Mouse (Mus musculus): ENCODE data around the gene Arid5a. TPM values are rescaled to one million over a fixed set of nuclear protein-coding genes. Genes with fewer than 3 reads are reported as not detected.

The Arid5a gene
- polyA plus RNA-seq, 1 experiment from 2014 or later: 14.9 TPM

- H3K9ac ChIP-seq (replicated peaks; ENCODE audit: low read depth): no peak within 1 kb of the TSS
- no peaks in the 10 kb centered on the region for H3K27me3 ChIP-seq (replicated peaks; ENCODE audit: insufficient read depth, low read length)
- WGBS: 62% methylated on average over 10 of the region's 10 CpGs
- no peak within 1 kb of the TSS for H3K27ac ChIP-seq (ENCODE audit: low read length)
- H3K36me3 ChIP-seq (ENCODE audit: insufficient read depth, low read length): no peaks in the 10 kb centered on the region
- H3K4me3 ChIP-seq (ENCODE audit: low read depth, low read length): no peak within 1 kb of the TSS
- no peak within 1 kb of the TSS for H3K4me2 ChIP-seq (replicated peaks; ENCODE audit: low read depth, low read length)
- no peak for ATAC-seq
- H3K4me1 ChIP-seq (ENCODE audit: insufficient read depth, low read depth, low read length): peaks cover 7% of the 10 kb centered on the region; the same call in 1 of the 2 replicates
- H3K9me3 ChIP-seq (ENCODE audit: low read length): no peaks in the 10 kb centered on the region
- no peak for DNase-seq (ENCODE audit: low spot score)
- no peak for TF ChIP-seq CTCF (IDR thresholded peaks at IDR 0.05)
- no peak for TF ChIP-seq EP300 (IDR thresholded peaks at IDR 0.05)
Measured at GRCm38 (mm10) chr1:36371934-36372845, 64.7 kb downstream of the Arid5a start, which contains the start of gene Fer1l5. Fer1l5 (plus strand) TSS chr1:36372291.

Small RNA genes within 50 kb of the gene (microRNA-seq; reads per million reads assigned to microRNA genes)
- not detected for gene Mir6898

Other genes starting within 250 kb of the Arid5a start
- gene Hs6st1, start 239.3 kb upstream of the Arid5a start, polyA plus RNA-seq (2015; fragmentation: Nextera tagmentation; extraction: Ambion mirVana): 4.9 and 6.3 TPM in 2 replicates
- 29.1 and 33.6 TPM in 2 replicates for gene Uggt1, start 63.0 kb upstream of the Arid5a start, polyA plus RNA-seq (2015; fragmentation: Nextera tagmentation; extraction: Ambion mirVana)
- gene Neurl3, start 33.1 kb upstream of the Arid5a start, polyA plus RNA-seq (2015; fragmentation: Nextera tagmentation; extraction: Ambion mirVana): 12.7 and 15.9 TPM in 2 replicates
- gene Kansl3, start 61.4 kb downstream of the Arid5a start, polyA plus RNA-seq (2015; fragmentation: Nextera tagmentation; extraction: Ambion mirVana): 21.3 and 23.5 TPM in 2 replicates
- gene Fer1l5, start 64.6 kb downstream of the Arid5a start, polyA plus RNA-seq (2015; fragmentation: Nextera tagmentation; extraction: Ambion mirVana): 0.18 and 0.26 TPM in 2 replicates
- 15.9 and 25.1 TPM in 2 replicates for gene Lman2l, start 137.5 kb downstream of the Arid5a start, polyA plus RNA-seq (2015; fragmentation: Nextera tagmentation; extraction: Ambion mirVana)
- gene Cnnm4, start 163.9 kb downstream of the Arid5a start, polyA plus RNA-seq (2015; fragmentation: Nextera tagmentation; extraction: Ambion mirVana): 8.7 and 9.3 TPM in 2 replicates
- 3.3 TPM in 2 replicates for gene Cnnm3, start 204.1 kb downstream of the Arid5a start, polyA plus RNA-seq (2015; fragmentation: Nextera tagmentation; extraction: Ambion mirVana)
- gene Ankrd23, start 229.2 kb downstream of the Arid5a start, polyA plus RNA-seq (2015; fragmentation: Nextera tagmentation; extraction: Ambion mirVana): 6.2 and 10.5 TPM in 2 replicates
- gene Gm42417, start 231.7 kb downstream of the Arid5a start, polyA plus RNA-seq (2015; fragmentation: Nextera tagmentation; extraction: Ambion mirVana): 0.62 TPM in 1 of 2 replicates, not detected in the other
- gene Ankrd39, start 239.7 kb downstream of the Arid5a start, polyA plus RNA-seq (2015; fragmentation: Nextera tagmentation; extraction: Ambion mirVana): 19.4 and 23.1 TPM in 2 replicates